Mouse (Mus musculus) neural tube, embryonic 13.5 days (tissue): Measurements from ENCODE around the gene Trappc12. TPM values are rescaled to one million over a fixed set of nuclear protein-coding genes. Genes with fewer than 3 reads are reported as not detected.

Experiments
- ATAC-seq: fragments of 200-750 bp; cut with Nextera tagmentation; 2 replicates; pipeline ENCODE4 v1.8.0; 2017; ENCODE audit warnings: low read depth, mild to moderate bottlenecking, moderate TSS enrichment, moderate library complexity
- H3K27ac ChIP-seq: fragments of 300-500 bp; sonication (generic); replicated peaks from 2 replicates; pipeline ENCODE4 v1.5.1; 2015; ENCODE audit warnings: moderate library complexity, mild to moderate bottlenecking, inconsistent platforms
- H3K27me3 ChIP-seq: fragments of 300-500 bp; sonication (generic); 2 replicates; pipeline ENCODE4 v1.6.1; 2015; ENCODE audit warnings: mild to moderate bottlenecking, inconsistent platforms
- H3K36me3 ChIP-seq: fragments of 300-500 bp; sonication (generic); 2 replicates; pipeline ENCODE4 v1.6.1; 2015; ENCODE audit warnings: mild to moderate bottlenecking, inconsistent platforms
- H3K4me1 ChIP-seq: fragments of 300-500 bp; sonication (generic); replicated peaks from 2 replicates; pipeline ENCODE4 v1.6.1; 2015; ENCODE audit warnings: inconsistent platforms
- H3K4me2 ChIP-seq: fragments of 300-500 bp; sonication (generic); 2 replicates; pipeline ENCODE4 v1.6.1; 2015; ENCODE audit warnings: inconsistent platforms, mild to moderate bottlenecking, moderate library complexity
- H3K4me3 ChIP-seq: fragments of 300-500 bp; sonication (generic); 2 replicates; pipeline ENCODE4 v1.5.1; 2015; ENCODE audit warnings: mild to moderate bottlenecking, inconsistent platforms
- H3K9ac ChIP-seq: fragments of 300-500 bp; sonication (generic); 2 replicates; pipeline ENCODE4 v1.6.1; 2015; ENCODE audit warnings: moderate library complexity, mild to moderate bottlenecking, inconsistent platforms
- H3K9me3 ChIP-seq: fragments of 300-500 bp; sonication (generic); 2 replicates; pipeline ENCODE4 v1.6.1; 2016; ENCODE audit warnings: inconsistent platforms
- WGBS: fragments of 180-500 bp; shearing (Covaris S2); methylation state at CpG from one replicate; pipeline ENCODE4 v1.1.7; 2015; 5-methylcytosine and 5-hydroxymethylcytosine counted together
- microRNA-seq: library from miRNA; unstranded; fragments of <30 nt; microRNA quantifications from one replicate; pipeline ENCODE4, GENCODE M21; 2016
- polyA plus RNA-seq: library from polyadenylated mRNA; unstranded; fragments of >200 nt; fragmentation: Nextera tagmentation; extraction: Ambion mirVana; gene quantifications from 2 replicates; pipeline ENCODE4 v1.2.1, GENCODE M21; 2015

Trappc12 gene
- polyA plus RNA-seq, 1 experiment from 2014 or later = 40.5 TPM

- Histone ChIP-seq H3K4me1 (peaks cover 9% of the 10 kb centered on the region), H3K27ac (peak overlapping the region; percentile 94), H3K4me2 (peak overlapping the region; percentile 59), H3K36me3 (0 out of 2 replicates have a peak, but pooled peaks cover 4% of the 10 kb centered on the region), H3K9me3 (no peaks in the 10 kb centered on the region), H3K4me3 (peak overlapping the region; percentile 51), H3K27me3 (no peaks in the 10 kb centered on the region), H3K9ac (peak overlapping the region; percentile 74)
- WGBS = 73% methylated on average over 5 of the region's 5 CpGs
- ATAC-seq = no peak; the same call in 1 of the 2 replicates
Measured at GRCm38 (mm10) chr12:28675925-28676209, 74.4 kb downstream of the Trappc12 start.

- H3K27me3 ChIP-seq = no peaks in the 10 kb centered on the region
- peak within 1 kb of the TSS; percentile 74 for H3K9ac ChIP-seq
- peak within 1 kb of the TSS; percentile 59 for H3K4me2 ChIP-seq
- no peaks in the 10 kb centered on the region for H3K9me3 ChIP-seq
- peak within 1 kb of the TSS; percentile 51 for H3K4me3 ChIP-seq
- 0 out of 2 replicates have a peak, but pooled peaks cover 4% of the 10 kb centered on the region for H3K36me3 ChIP-seq
- H3K4me1 ChIP-seq = peaks cover 9% of the 10 kb centered on the region
- H3K27ac ChIP-seq = peak within 1 kb of the TSS; percentile 94
- WGBS = 3% methylated on average over 53 of the region's 53 CpGs
- ATAC-seq = peak; percentile 99
Measured at GRCm38 (mm10) chr12:28675121-28675924, 74.9 kb downstream of the Trappc12 start, which contains the start of gene Adi1. Gene Adi1 (plus strand): TSS chr12:28675231.

DNA sequence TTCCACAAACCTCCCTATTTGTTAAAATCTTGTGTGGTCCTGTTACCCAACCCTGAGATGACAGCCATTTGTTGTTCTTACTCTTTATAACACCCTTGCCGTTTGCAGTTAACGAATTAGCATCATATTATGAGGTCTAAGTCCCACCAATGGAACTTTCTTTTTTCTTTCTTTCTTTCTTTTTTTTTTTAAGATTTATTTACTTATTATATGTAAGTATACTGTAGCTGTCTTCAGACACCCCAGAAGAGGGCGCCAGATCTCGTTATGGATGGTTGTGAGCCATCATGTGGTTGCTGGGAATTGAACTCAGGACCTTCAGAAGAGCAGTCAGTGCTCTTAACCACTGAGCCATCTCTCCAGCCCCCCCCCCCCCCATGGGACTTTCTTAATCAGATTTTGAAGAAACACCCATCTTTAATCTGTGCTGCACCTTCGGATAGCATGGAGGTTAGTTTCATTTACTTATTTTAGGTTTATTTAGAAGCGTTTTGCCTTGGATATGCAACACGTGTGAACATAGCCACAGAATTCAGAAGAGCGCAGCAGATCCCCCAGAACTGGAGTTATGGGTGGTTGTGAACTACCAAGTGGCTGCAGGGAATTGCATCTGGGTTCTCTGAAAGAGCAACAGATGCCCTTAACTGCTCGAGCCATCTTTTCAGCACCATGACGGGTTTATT, 76.1 kb downstream of the Trappc12 start:
- Histone ChIP-seq H3K36me3 (no peaks in the 10 kb centered on the region), H3K27me3 (no peaks in the 10 kb centered on the region), H3K9ac (no peak overlapping the region; the same call in 1 of the 2 replicates), H3K4me2 (peak overlapping the region; percentile 59), H3K9me3 (no peaks in the 10 kb centered on the region), H3K4me3 (peak overlapping the region; percentile 51), H3K4me1 (peaks cover 9% of the 10 kb centered on the region), H3K27ac (peak overlapping the region; percentile 94; the same call in 1 of the 2 replicates)
- no peak for ATAC-seq
- WGBS = 88% methylated on average over 10 of the region's 10 CpGs

DNA sequence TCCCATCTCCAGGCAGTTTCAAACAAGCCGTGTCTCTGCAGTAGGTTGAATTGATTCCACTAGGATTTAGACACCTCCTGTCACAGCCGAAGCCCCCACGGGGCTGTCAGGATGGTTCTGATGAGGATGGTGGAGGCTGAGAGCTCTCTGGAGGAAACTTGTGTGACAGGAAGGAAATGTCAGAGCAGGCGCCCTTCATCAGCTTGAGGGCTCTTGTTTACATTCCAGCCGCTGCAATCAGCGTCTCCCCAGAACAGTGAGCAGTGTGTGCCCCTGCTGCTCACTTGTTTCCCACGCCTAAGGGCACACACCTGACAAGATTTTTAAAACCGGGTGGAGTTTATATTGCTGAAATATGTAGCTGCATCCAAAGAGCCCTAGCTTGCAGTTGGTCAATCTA, 83.0 kb downstream of the Trappc12 start:
- H3K9me3 ChIP-seq = no peaks in the 10 kb centered on the region
- no peak overlapping the region for H3K27ac ChIP-seq
- ATAC-seq = no peak
- H3K4me1 ChIP-seq = no peaks in the 10 kb centered on the region
- H3K36me3 ChIP-seq = peaks cover 5% of the 10 kb centered on the region; the same call in 1 of the 2 replicates
- H3K9ac ChIP-seq = no peak overlapping the region
- H3K27me3 ChIP-seq = no peaks in the 10 kb centered on the region
- H3K4me3 ChIP-seq = no peak overlapping the region
- H3K4me2 ChIP-seq = no peak overlapping the region
- WGBS = 57% methylated on average over 8 of the region's 8 CpGs

DNA sequence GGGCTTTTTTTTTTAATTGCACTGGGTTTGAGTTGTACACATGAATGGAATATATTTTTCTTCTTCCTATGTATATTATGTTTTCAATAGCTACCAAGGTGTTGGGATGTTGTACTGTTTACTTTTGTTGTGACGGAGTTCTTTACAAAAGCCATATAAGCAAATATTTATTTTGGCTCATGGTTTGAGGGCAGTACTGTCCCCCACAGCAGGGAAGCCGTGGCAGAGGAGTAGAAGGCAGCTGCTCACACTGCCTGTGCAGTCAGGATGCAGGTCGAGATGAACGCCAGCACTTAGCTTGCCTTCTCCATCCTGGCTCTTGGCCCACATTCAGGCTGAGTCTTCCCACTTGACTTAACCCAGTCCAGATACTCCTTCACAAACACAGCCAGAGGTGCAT, 83.5 kb downstream of the Trappc12 start:
- Histone ChIP-seq H3K4me2 (no peak overlapping the region), H3K4me3 (no peak overlapping the region), H3K36me3 (peaks cover 9% of the 10 kb centered on the region; the same call in 1 of the 2 replicates), H3K9ac (no peak overlapping the region), H3K27ac (no peak overlapping the region), H3K4me1 (no peaks in the 10 kb centered on the region), H3K27me3 (no peaks in the 10 kb centered on the region), H3K9me3 (no peaks in the 10 kb centered on the region)
- WGBS = 68% methylated on average over 4 of the region's 4 CpGs
- no peak for ATAC-seq

GRCm38 (mm10) chr12:28662628-28663027, 87.6 kb downstream of the Trappc12 start:
- ATAC-seq = no peak
- no peak overlapping the region for H3K9ac ChIP-seq
- H3K27me3 ChIP-seq = no peaks in the 10 kb centered on the region
- no peak overlapping the region for H3K4me3 ChIP-seq
- H3K4me2 ChIP-seq = no peak overlapping the region
- no peaks in the 10 kb centered on the region for H3K4me1 ChIP-seq
- 84% methylated on average over 4 of the region's 4 CpGs for WGBS
- no peaks in the 10 kb centered on the region for H3K9me3 ChIP-seq
- no peak overlapping the region for H3K27ac ChIP-seq
- H3K36me3 ChIP-seq = peaks cover 45% of the 10 kb centered on the region

GRCm38 (mm10) chr12:28649141-28650110, 100.8 kb downstream of the Trappc12 start, which contains the start of gene Rnaseh1:
Gene Rnaseh1 (plus strand): TSS chr12:28649602.
- peaks cover 20% of the 10 kb centered on the region for H3K36me3 ChIP-seq
- peak; percentile 93 for ATAC-seq
- H3K4me2 ChIP-seq = peak within 1 kb of the TSS; percentile 91
- H3K27ac ChIP-seq = peak within 1 kb of the TSS; percentile 82
- no peaks in the 10 kb centered on the region for H3K9me3 ChIP-seq
- H3K9ac ChIP-seq = peak within 1 kb of the TSS; percentile 84
- WGBS = 2% methylated on average over 52 of the region's 52 CpGs
- H3K4me3 ChIP-seq = peak within 1 kb of the TSS; percentile 89
- peaks cover 3% of the 10 kb centered on the region; the same call in 1 of the 2 replicates for H3K27me3 ChIP-seq
- peaks cover 18% of the 10 kb centered on the region for H3K4me1 ChIP-seq

Small RNA genes within 50 kb of the gene (microRNA-seq; reads per million reads assigned to microRNA genes)
- not detected for gene Mir6937

Other genes starting within 250 kb of the Trappc12 start
- gene Dcdc2c, start 198.1 kb downstream of the Trappc12 start, polyA plus RNA-seq = 0.11 TPM in 1 of 2 replicates, not detected in the other
- 0.18 and 0.19 TPM in 2 replicates for gene Allc, start 167.9 kb downstream of the Trappc12 start, polyA plus RNA-seq
- gene Colec11, start 127.1 kb downstream of the Trappc12 start, polyA plus RNA-seq = 0.93 and 1.4 TPM in 2 replicates
- gene Rps7, start 114.5 kb downstream of the Trappc12 start, polyA plus RNA-seq = 517 and 523 TPM in 2 replicates
- 23.9 and 25.8 TPM in 2 replicates for gene Rnaseh1, start 100.9 kb downstream of the Trappc12 start, polyA plus RNA-seq
- 29.6 and 30.5 TPM in 2 replicates for gene Adi1, start 75.2 kb downstream of the Trappc12 start, polyA plus RNA-seq
- 59.9 and 69.6 TPM in 2 replicates for gene Eipr1, start 1.3 kb upstream of the Trappc12 start, polyA plus RNA-seq